Mouse (Mus musculus) ZHBTc4 (cell line): ENCODE measurements around the gene Ptpru.
"Not testable (repeated sequence)": the region's sequence is repeated elsewhere in the genome, so short reads cannot be mapped to it uniquely, and the experiment has no call there.

Experiments
- DNase-seq: peaks from one replicate; pipeline ENCODE4 v3.0.0-alpha.2; 2011; ENCODE audit warnings: low read depth, low spot score

Gene Ptpru

GRCm38 (mm10) chr4:131833971-131834609 is 4.0 kb downstream of the Ptpru start:
- DNase-seq, result peak; percentile 44

GRCm38 (mm10) chr4:131832759-131833407 is 5.2 kb downstream of the Ptpru start:
- DNase-seq, result no peak

GRCm38 (mm10) chr4:131831546-131832045 is 6.5 kb downstream of the Ptpru start:
- no peak for DNase-seq

- DNase-seq, result no peak
These were observed 9.0 kb downstream of the Ptpru start for GRCm38 (mm10) chr4:131829123-131829522.

- DNase-seq, result peak; percentile 23
These were observed 11.2 kb downstream of the Ptpru start for GRCm38 (mm10) chr4:131826905-131827304.

- peak; percentile 37 for DNase-seq
These were observed 12.3 kb downstream of the Ptpru start for GRCm38 (mm10) chr4:131825830-131826229.

- no peak for DNase-seq
These were observed 13.1 kb downstream of the Ptpru start for GRCm38 (mm10) chr4:131824939-131825338.

- no peak for DNase-seq
These were observed 15.5 kb downstream of the Ptpru start for GRCm38 (mm10) chr4:131822583-131822982.

- DNase-seq, result peak; percentile 8
These were observed 16.8 kb downstream of the Ptpru start for GRCm38 (mm10) chr4:131821161-131821731.

- DNase-seq, result peak; percentile 60
These were observed 19.2 kb downstream of the Ptpru start for GRCm38 (mm10) chr4:131818926-131819325.

- DNase-seq, result no peak
These were observed 22.3 kb downstream of the Ptpru start for GRCm38 (mm10) chr4:131815774-131816173.

GRCm38 (mm10) chr4:131814869-131815268 is 23.2 kb downstream of the Ptpru start:
- no peak for DNase-seq

GRCm38 (mm10) chr4:131813798-131814197 is 24.3 kb downstream of the Ptpru start:
- no peak for DNase-seq

GRCm38 (mm10) chr4:131812458-131812857 is 25.6 kb downstream of the Ptpru start:
- DNase-seq, result no peak

- DNase-seq, result no peak
These were observed 32.8 kb downstream of the Ptpru start for GRCm38 (mm10) chr4:131805255-131805654.

GRCm38 (mm10) chr4:131804732-131805131 is 33.4 kb downstream of the Ptpru start:
- DNase-seq, result not testable (repeated sequence)

GRCm38 (mm10) chr4:131803846-131804245 is 34.2 kb downstream of the Ptpru start:
- DNase-seq, result no peak

GRCm38 (mm10) chr4:131798968-131799367 is 39.1 kb downstream of the Ptpru start:
- peak; percentile 62 for DNase-seq

GRCm38 (mm10) chr4:131797920-131798319 is 40.2 kb downstream of the Ptpru start:
- peak; percentile 29 for DNase-seq

GRCm38 (mm10) chr4:131797483-131797882 is 40.6 kb downstream of the Ptpru start:
- no peak for DNase-seq

GRCm38 (mm10) chr4:131796312-131797080 is 41.6 kb downstream of the Ptpru start:
- DNase-seq, result no peak

GRCm38 (mm10) chr4:131786800-131787199 is 51.3 kb downstream of the Ptpru start:
- no peak for DNase-seq
